Mouse (Mus musculus) ES-E14 (cell line): Measurements from ENCODE around the gene Tia1.

Source experiments
- CHD2 ChIP-seq: IDR thresholded peaks from 2 replicates; pipeline ENCODE4 v1.6.1; 2014; ENCODE audit warnings: mild to moderate bottlenecking, low read depth, low read length, inconsistent platforms
- HCFC1 ChIP-seq: IDR thresholded peaks from 2 replicates; pipeline ENCODE4 v1.6.1; 2012; ENCODE audit warnings: low read length, inconsistent platforms, borderline replicate concordance; ENCODE audit not compliant: insufficient read depth
- MAFK ChIP-seq: IDR thresholded peaks from 2 replicates; pipeline ENCODE4 v1.6.1; 2014; ENCODE audit warnings: mild to moderate bottlenecking, low read depth, low read length, inconsistent platforms; ENCODE audit not compliant: insufficient read depth
- ZC3H11A ChIP-seq: IDR thresholded peaks from 2 replicates; pipeline ENCODE4 v1.6.1; 2012; ENCODE audit warnings: low read depth, mild to moderate bottlenecking, inconsistent platforms, low read length, borderline replicate concordance
- ZNF384 ChIP-seq: IDR thresholded peaks from 2 replicates; pipeline ENCODE4 v1.6.1; 2012; ENCODE audit warnings: low read depth, low read length, inconsistent platforms

- TF ChIP-seq CHD2 = no peak
- TF ChIP-seq ZNF384 = no peak
- TF ChIP-seq HCFC1 = no peak
- TF ChIP-seq ZC3H11A = no peak
- TF ChIP-seq MAFK = no peak
These were observed 15.6 kb upstream of the Tia1 start for GRCm38 (mm10) chr6:86388461-86388860.
